Mouse (Mus musculus) embryonic facial prominence, embryonic 14.5 days (tissue): ENCODE results near the gene Sfxn4. TPM values are rescaled to one million over a fixed set of nuclear protein-coding genes. Genes with fewer than 3 reads are reported as not detected.

Experiments used
- ATAC-seq: fragments of 200-750 bp; cut with Nextera tagmentation; 2 replicates; pipeline ENCODE4 v1.8.0; 2017; ENCODE audit warnings: low read depth, moderate number of reproducible peaks, moderate TSS enrichment
- DNase-seq: peaks from one replicate; pipeline ENCODE4 v3.0.0-alpha.2; 2015; ENCODE audit warnings: low spot score
- H3K27ac ChIP-seq: fragments of 300-500 bp; sonication (generic); replicated peaks from 2 replicates; pipeline ENCODE4 v1.5.1; 2014; ENCODE audit warnings: low read depth, mild to moderate bottlenecking, low read length, moderate library complexity
- H3K27me3 ChIP-seq: fragments of 300-500 bp; sonication (generic); replicated peaks from 2 replicates; pipeline ENCODE4 v1.6.1; 2014; ENCODE audit warnings: low read length; ENCODE audit not compliant: control insufficient read depth, insufficient read depth
- H3K36me3 ChIP-seq: fragments of 300-500 bp; sonication (generic); 2 replicates; pipeline ENCODE4 v1.6.1; 2014; ENCODE audit warnings: low read length, mixed read lengths; ENCODE audit not compliant: control insufficient read depth, insufficient read depth
- H3K4me1 ChIP-seq: fragments of 300-500 bp; sonication (generic); 2 replicates; pipeline ENCODE4 v1.6.1; 2014; ENCODE audit warnings: antibody characterized with exemption, low read length; ENCODE audit not compliant: control insufficient read depth, insufficient read depth
- H3K4me2 ChIP-seq: fragments of 300-500 bp; sonication (generic); 2 replicates; pipeline ENCODE4 v1.6.1; 2014; ENCODE audit warnings: low read depth, mild to moderate bottlenecking, low read length, moderate library complexity, mixed read lengths
- H3K4me3 ChIP-seq: fragments of 300-500 bp; sonication (generic); 2 replicates; pipeline ENCODE4 v1.5.1; 2014; ENCODE audit warnings: low read depth, mild to moderate bottlenecking, low read length
- H3K9ac ChIP-seq: fragments of 300-500 bp; sonication (generic); 2 replicates; pipeline ENCODE4 v1.6.1; 2014; ENCODE audit warnings: low read depth, mild to moderate bottlenecking, low read length, moderate library complexity, mixed read lengths
- H3K9me3 ChIP-seq: fragments of 300-500 bp; sonication (generic); 2 replicates; pipeline ENCODE4 v1.6.1; 2016; ENCODE audit warnings: low read length; ENCODE audit not compliant: control insufficient read depth
- WGBS: fragments of 180-500 bp; shearing (Covaris S2); extraction: QIAGEN DNeasy Blood & Tissue Kit; methylation state at CpG from one replicate; pipeline ENCODE4 v1.1.7; 2014; 5-methylcytosine and 5-hydroxymethylcytosine counted together
- polyA plus RNA-seq: library from polyadenylated mRNA; unstranded; fragments of >200 nt; fragmentation: Nextera tagmentation; extraction: Ambion mirVana; gene quantifications from 2 replicates; pipeline ENCODE4 v1.2.1, GENCODE M21; 2014

Sfxn4 gene
- polyA plus RNA-seq, 1 experiment from 2014 or later: 8.4 TPM

- 4% methylated on average over 23 of the region's 45 CpGs for WGBS
- H3K4me1 ChIP-seq: 0 out of 2 replicates have a peak, but pooled peaks cover 9% of the 10 kb centered on the region
- H3K36me3 ChIP-seq: peaks cover 13% of the 10 kb centered on the region
- H3K9me3 ChIP-seq: no peaks in the 10 kb centered on the region
- DNase-seq (peak; percentile 97), ATAC-seq (peak; percentile 100)
- H3K27me3 ChIP-seq: no peaks in the 10 kb centered on the region
- H3K9ac ChIP-seq: peak within 1 kb of the TSS; percentile 84
- peak within 1 kb of the TSS; percentile 75 for H3K4me3 ChIP-seq
- H3K27ac ChIP-seq: peak within 1 kb of the TSS; percentile 61; the same call in 1 of the 2 replicates
- H3K4me2 ChIP-seq: peak within 1 kb of the TSS; percentile 72
These were observed 49.9 kb downstream of the Sfxn4 start, which contains the start of gene Fam45a for GRCm38 (mm10) chr19:60811098-60812035. Gene Fam45a (plus strand): TSS chr19:60811585.

- H3K27ac ChIP-seq: no peak overlapping the region
- H3K9ac ChIP-seq: no peak overlapping the region
- H3K4me1 ChIP-seq: 0 out of 2 replicates have a peak, but pooled peaks cover 9% of the 10 kb centered on the region
- H3K9me3 ChIP-seq: no peaks in the 10 kb centered on the region
- WGBS: 96% methylated on average over 2 of the region's 2 CpGs
- H3K27me3 ChIP-seq: no peaks in the 10 kb centered on the region
- H3K36me3 ChIP-seq: peaks cover under 1% of the 10 kb centered on the region; the same call in 1 of the 2 replicates
- DNase-seq (no peak), ATAC-seq (no peak)
- no peak overlapping the region for H3K4me3 ChIP-seq
- no peak overlapping the region for H3K4me2 ChIP-seq
These were observed 51.4 kb downstream of the Sfxn4 start for GRCm38 (mm10) chr19:60809927-60810326.

- H3K9me3 ChIP-seq: no peaks in the 10 kb centered on the region
- 64% methylated on average over 2 of the region's 2 CpGs for WGBS
- H3K4me2 ChIP-seq: no peak overlapping the region
- ATAC-seq (no peak), DNase-seq (no peak)
- no peak overlapping the region for H3K4me3 ChIP-seq
- H3K4me1 ChIP-seq: no peaks in the 10 kb centered on the region
- H3K27ac ChIP-seq: no peak overlapping the region
- no peaks in the 10 kb centered on the region for H3K36me3 ChIP-seq
- H3K9ac ChIP-seq: no peak overlapping the region
- H3K27me3 ChIP-seq: no peaks in the 10 kb centered on the region
These were observed 56.4 kb downstream of the Sfxn4 start for GRCm38 (mm10) chr19:60804903-60805302.

- DNase-seq (no peak), ATAC-seq (no peak)
- H3K9me3 ChIP-seq: no peaks in the 10 kb centered on the region
- H3K27me3 ChIP-seq: no peaks in the 10 kb centered on the region
- H3K27ac ChIP-seq: no peak overlapping the region
- H3K4me3 ChIP-seq: no peak overlapping the region
- no peaks in the 10 kb centered on the region for H3K36me3 ChIP-seq
- H3K9ac ChIP-seq: no peak overlapping the region
- 75% methylated on average over 7 of the region's 7 CpGs for WGBS
- no peak overlapping the region for H3K4me2 ChIP-seq
- H3K4me1 ChIP-seq: no peaks in the 10 kb centered on the region
These were observed 61.3 kb downstream of the Sfxn4 start for GRCm38 (mm10) chr19:60799867-60800569.

GRCm38 (mm10) chr19:60797415-60797814 lies 63.9 kb downstream of the Sfxn4 start:
- no peak for ATAC-seq
- Histone ChIP-seq H3K9me3 (no peaks in the 10 kb centered on the region), H3K27ac (no peak overlapping the region), H3K27me3 (no peaks in the 10 kb centered on the region), H3K4me1 (no peaks in the 10 kb centered on the region), H3K36me3 (no peaks in the 10 kb centered on the region), H3K9ac (no peak overlapping the region), H3K4me3 (no peak overlapping the region), H3K4me2 (no peak overlapping the region)
- no peak for DNase-seq
- 89% methylated on average over 2 of the region's 2 CpGs for WGBS

DNA sequence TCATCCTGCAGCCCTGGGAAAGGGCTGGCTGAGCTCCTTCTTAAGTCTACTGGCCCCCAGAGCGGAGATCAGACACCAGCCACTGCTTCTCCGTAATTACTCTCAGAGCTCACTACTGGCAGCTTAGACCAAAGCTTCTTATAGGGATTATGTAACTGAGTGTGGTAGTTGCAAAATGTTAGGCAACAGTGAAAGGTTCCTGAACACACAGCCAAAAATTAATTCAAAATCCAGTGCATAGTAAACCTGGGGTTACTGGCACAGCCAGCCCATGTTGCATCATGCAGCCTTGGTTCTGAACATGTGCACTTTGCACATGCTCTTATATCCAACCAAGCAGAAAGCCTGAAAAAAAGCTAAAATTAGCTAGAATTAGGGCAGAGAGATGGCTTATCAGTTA lies 66.0 kb downstream of the Sfxn4 start:
- no peaks in the 10 kb centered on the region for H3K9me3 ChIP-seq
- DNase-seq: no peak
- H3K4me2 ChIP-seq: no peak overlapping the region
- H3K4me1 ChIP-seq: no peaks in the 10 kb centered on the region
- H3K27me3 ChIP-seq: no peaks in the 10 kb centered on the region
- 86% methylated on average over 2 of the region's 2 CpGs for WGBS
- H3K36me3 ChIP-seq: no peaks in the 10 kb centered on the region
- H3K27ac ChIP-seq: no peak overlapping the region
- H3K9ac ChIP-seq: no peak overlapping the region
- H3K4me3 ChIP-seq: no peak overlapping the region
- no peak for ATAC-seq

DNA sequence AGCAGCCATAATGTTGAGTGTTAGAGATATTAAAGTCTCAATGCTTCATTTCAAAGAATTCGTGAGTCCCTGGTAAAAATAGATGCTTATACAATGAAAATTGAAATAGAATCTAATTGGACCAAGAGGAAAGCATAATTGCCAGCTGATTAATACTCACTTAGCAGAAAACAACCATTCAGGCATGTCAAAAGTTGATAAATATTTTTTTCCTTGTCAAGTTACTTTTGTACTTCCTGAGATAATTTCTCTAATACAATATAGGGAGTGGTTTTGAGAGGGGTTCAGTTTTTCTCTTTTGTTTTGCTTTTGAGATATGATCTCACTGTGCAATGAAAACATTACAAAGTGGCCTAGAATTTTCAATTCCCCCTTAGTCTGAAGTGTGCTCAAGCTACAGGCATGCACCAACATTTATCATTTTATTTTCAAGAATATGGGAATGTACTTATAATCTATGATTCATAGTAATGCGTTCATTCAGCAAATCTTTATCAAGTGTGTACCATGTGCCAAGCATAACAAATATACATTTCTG lies 68.0 kb downstream of the Sfxn4 start:
- Histone ChIP-seq H3K27me3 (no peaks in the 10 kb centered on the region), H3K4me1 (peaks cover 4% of the 10 kb centered on the region; the same call in 1 of the 2 replicates), H3K4me3 (no peak overlapping the region), H3K9me3 (no peaks in the 10 kb centered on the region), H3K27ac (no peak overlapping the region), H3K36me3 (no peaks in the 10 kb centered on the region), H3K4me2 (no peak overlapping the region), H3K9ac (no peak overlapping the region)
- DNase-seq: no peak
- no peak for ATAC-seq
- WGBS: 85% methylated on average over 2 of the region's 2 CpGs

- H3K4me2 ChIP-seq: peak overlapping the region; percentile 82
- peak overlapping the region; percentile 96 for H3K27ac ChIP-seq
- WGBS: 17% methylated on average over 9 of the region's 9 CpGs
- peak overlapping the region; percentile 100 for H3K4me3 ChIP-seq
- H3K27me3 ChIP-seq: no peaks in the 10 kb centered on the region
- H3K36me3 ChIP-seq: no peaks in the 10 kb centered on the region
- peaks cover 11% of the 10 kb centered on the region for H3K4me1 ChIP-seq
- peak overlapping the region; percentile 100 for H3K9ac ChIP-seq
- DNase-seq (no peak), ATAC-seq (no peak)
- no peaks in the 10 kb centered on the region for H3K9me3 ChIP-seq
These were observed 70.1 kb downstream of the Sfxn4 start for GRCm38 (mm10) chr19:60791164-60791563.
